Mouse (Mus musculus) intestine, embryonic 14.5 days (tissue): ENCODE results near the gene Sult3a1. TPM values are rescaled to one million over a fixed set of nuclear protein-coding genes. Genes with fewer than 3 reads are reported as not detected.
"Not testable (repeated sequence)": the region's sequence is repeated elsewhere in the genome, so short reads cannot be mapped to it uniquely, and the experiment has no call there.

Experiments used
- ATAC-seq: fragments of 200-750 bp; cut with Nextera tagmentation; replicated peaks from 2 replicates; pipeline ENCODE4 v1.8.0; 2017; ENCODE audit warnings: low read depth, moderate number of reproducible peaks, moderate TSS enrichment, moderate library complexity; ENCODE audit not compliant: low FRiP score, low TSS enrichment
- DNase-seq: peaks from one replicate; pipeline ENCODE4 v3.0.0-alpha.2; 2018; ENCODE audit warnings: low spot score
- H3K27ac ChIP-seq: fragments of 300-500 bp; sonication (generic); 2 replicates; pipeline ENCODE4 v1.5.1; 2014; ENCODE audit warnings: low read depth, mild to moderate bottlenecking, control low read depth
- H3K27me3 ChIP-seq: fragments of 300-500 bp; sonication (generic); replicated peaks from 2 replicates; pipeline ENCODE4 v1.6.1; 2014; ENCODE audit warnings: low read length, control low read depth; ENCODE audit not compliant: control insufficient read depth, insufficient read depth
- H3K36me3 ChIP-seq: fragments of 300-500 bp; sonication (generic); 2 replicates; pipeline ENCODE4 v1.6.1; 2014; ENCODE audit warnings: low read length, control low read depth; ENCODE audit not compliant: control insufficient read depth, insufficient read depth
- H3K4me1 ChIP-seq: fragments of 300-500 bp; sonication (generic); replicated peaks from 2 replicates; pipeline ENCODE4 v1.6.1; 2014; ENCODE audit warnings: low read length, control low read depth, mixed read lengths; ENCODE audit not compliant: control insufficient read depth, insufficient read depth
- H3K4me2 ChIP-seq: fragments of 300-500 bp; sonication (generic); 2 replicates; pipeline ENCODE4 v1.6.1; 2014; ENCODE audit warnings: low read length
- H3K4me3 ChIP-seq: fragments of 300-500 bp; sonication (generic); 2 replicates; pipeline ENCODE4 v1.5.1; 2014; ENCODE audit warnings: low read depth, low read length, control low read depth, mixed read lengths
- H3K9ac ChIP-seq: fragments of 300-500 bp; sonication (generic); 2 replicates; pipeline ENCODE4 v1.6.1; 2014; ENCODE audit warnings: mild to moderate bottlenecking, low read length
- H3K9me3 ChIP-seq: fragments of 300-500 bp; sonication (generic); 2 replicates; pipeline ENCODE4 v1.6.1; 2016; ENCODE audit warnings: low read length, control low read depth; ENCODE audit not compliant: control insufficient read depth
- WGBS: fragments of 180-500 bp; shearing (Covaris S2); extraction: QIAGEN DNeasy Blood & Tissue Kit; methylation state at CpG from one replicate; pipeline ENCODE4 v1.1.7; 2014; 5-methylcytosine and 5-hydroxymethylcytosine counted together
- polyA plus RNA-seq: library from polyadenylated mRNA; unstranded; fragments of >200 nt; fragmentation: Nextera tagmentation; extraction: Ambion mirVana; gene quantifications from 2 replicates; pipeline ENCODE4 v1.2.1, GENCODE M21; 2014

The Sult3a1 gene
- polyA plus RNA-seq, 1 experiment from 2014 or later, result not detected

- WGBS, result 75% methylated on average over 1 of the region's 1 CpGs
- not testable (repeated sequence) for ATAC-seq
Observed at GRCm38 (mm10) chr10:33901520-33901919, 44.0 kb downstream of the Sult3a1 start.

DNA sequence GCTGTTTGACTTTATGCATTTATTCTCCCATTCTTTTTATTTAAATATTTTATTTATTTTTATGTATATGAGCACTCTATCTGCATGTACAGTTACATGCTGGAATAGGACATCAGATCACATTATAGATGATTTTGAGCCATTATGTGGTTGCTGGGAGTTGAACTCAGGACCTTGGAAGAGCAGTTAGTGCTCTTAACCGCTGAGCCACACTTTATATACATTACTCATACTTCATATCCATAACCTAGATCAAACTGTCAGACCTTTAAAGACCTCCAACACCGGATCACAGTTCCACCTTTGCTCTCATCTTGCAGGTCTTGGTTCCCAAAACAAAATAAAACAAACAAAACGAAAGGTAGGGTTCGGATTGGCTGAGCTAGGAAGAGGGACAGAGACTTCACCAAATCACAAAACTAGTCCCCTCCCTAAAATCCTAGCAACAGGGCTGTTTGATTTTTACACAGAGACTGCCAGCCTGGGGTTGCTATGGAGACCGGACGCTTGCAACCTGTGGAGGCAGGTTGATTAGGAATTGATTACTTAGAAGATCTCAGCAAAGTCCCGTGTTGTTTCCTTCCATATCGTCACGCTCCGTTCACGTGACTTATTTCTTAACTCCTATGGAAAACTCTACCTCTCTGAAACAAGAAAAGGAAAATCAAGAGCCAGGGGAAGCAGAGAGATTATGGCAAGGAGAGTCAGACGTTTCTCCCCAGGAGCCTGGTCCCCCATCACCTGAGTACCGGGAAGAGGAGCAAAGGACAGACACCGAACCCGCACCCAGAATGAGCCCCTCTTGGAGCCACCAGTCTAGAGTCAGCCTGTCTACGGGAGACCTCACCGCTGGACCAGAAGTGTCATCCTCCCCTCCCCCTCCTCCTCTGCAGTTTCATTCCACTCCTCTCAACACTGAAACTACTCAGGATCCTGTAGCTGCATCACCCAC lies 47.3 kb downstream of the Sult3a1 start, which contains the start of gene Rsph4a:
Rsph4a (plus strand) TSS at position 582 of the 952 bp plus-strand sequence.
- ATAC-seq, result peak; percentile 92
- Histone ChIP-seq H3K9ac (peak within 1 kb of the TSS; percentile 21; the same call in 1 of the 2 replicates), H3K9me3 (no peaks in the 10 kb centered on the region), H3K4me3 (peak within 1 kb of the TSS; percentile 42), H3K4me1 (no peaks in the 10 kb centered on the region; the same call in 1 of the 2 replicates), H3K4me2 (peak within 1 kb of the TSS; percentile 77), H3K36me3 (no peaks in the 10 kb centered on the region), H3K27ac (no peak within 1 kb of the TSS), H3K27me3 (no peaks in the 10 kb centered on the region)
- DNase-seq, result peak; percentile 74
- 5% methylated on average over 17 of the region's 17 CpGs for WGBS

More at GRCm38 (mm10) chr10:33901520-33901919, 44.0 kb downstream of the Sult3a1 start:
- not testable (repeated sequence) for DNase-seq, H3K9me3 ChIP-seq, H3K4me1 ChIP-seq, H3K4me2 ChIP-seq, H3K36me3 ChIP-seq, H3K27me3 ChIP-seq, H3K27ac ChIP-seq, H3K9ac ChIP-seq, H3K4me3 ChIP-seq

- no peak overlapping the region for H3K27ac ChIP-seq
- H3K9me3 ChIP-seq, result no peaks in the 10 kb centered on the region
- DNase-seq, result peak; percentile 50
- no peak for ATAC-seq
- 6% methylated on average over 6 of the region's 6 CpGs for WGBS
- H3K4me1 ChIP-seq, result no peaks in the 10 kb centered on the region; the same call in 1 of the 2 replicates
- H3K4me2 ChIP-seq, result peak overlapping the region; percentile 77
- no peaks in the 10 kb centered on the region for H3K27me3 ChIP-seq
- H3K36me3 ChIP-seq, result no peaks in the 10 kb centered on the region
- peak overlapping the region; percentile 21; the same call in 1 of the 2 replicates for H3K9ac ChIP-seq
- peak overlapping the region; percentile 42 for H3K4me3 ChIP-seq
Observed at GRCm38 (mm10) chr10:33905489-33905888, 48.0 kb downstream of the Sult3a1 start.

Other genes with a start within 250 kb of the Sult3a1 start
- gene Clvs2, start 233.0 kb upstream of the Sult3a1 start, polyA plus RNA-seq, result 1.0 and 2.5 TPM in 2 replicates
- gene Sult3a2, start 71.0 kb upstream of the Sult3a1 start, polyA plus RNA-seq, result not detected in 2 replicates
- 0.08 TPM in 1 of 2 replicates, not detected in the other for gene Rsph4a, start 47.4 kb downstream of the Sult3a1 start, polyA plus RNA-seq
- 17.9 and 21.9 TPM in 2 replicates for gene Zup1, start 93.5 kb downstream of the Sult3a1 start, polyA plus RNA-seq
- 130 and 133 TPM in 2 replicates for gene Rwdd1, start 161.9 kb downstream of the Sult3a1 start, polyA plus RNA-seq
- gene Trappc3l, start 179.9 kb downstream of the Sult3a1 start, polyA plus RNA-seq, result not detected in 2 replicates
- not detected in 2 replicates for gene Calhm4, start 186.6 kb downstream of the Sult3a1 start, polyA plus RNA-seq
- 0.75 and 0.97 TPM in 2 replicates for gene Calhm5, start 238.8 kb downstream of the Sult3a1 start, polyA plus RNA-seq